Mouse (Mus musculus): ENCODE data around the gene Zp1.

Gene Zp1

GRCm38 (mm10) chr19:10920532-10920931 is at the start of gene Zp1:
Gene Zp1 (minus strand): TSS chr19:10920632.
- DNase-seq, result no peak

GRCm38 (mm10) chr19:10968578-10968977 is 48.1 kb upstream of the Zp1 start:
- DNase-seq, result no peak

GRCm38 (mm10) chr19:10965721-10966120 is 45.3 kb upstream of the Zp1 start:
- DNase-seq, result no peak

- DNase-seq, result no peak
Measured at GRCm38 (mm10) chr19:10959978-10960346, 39.5 kb upstream of the Zp1 start.

GRCm38 (mm10) chr19:10959085-10959977 is 38.9 kb upstream of the Zp1 start:
- peak; percentile 36 to 41 for DNase-seq

- DNase-seq, result peak in 1 of 2 experiments; percentile 24
Measured at GRCm38 (mm10) chr19:10952021-10952939, 31.8 kb upstream of the Zp1 start.

- peak in 1 of 2 experiments; percentile 7 for DNase-seq
Measured at GRCm38 (mm10) chr19:10949558-10949957, 29.1 kb upstream of the Zp1 start.

GRCm38 (mm10) chr19:10949112-10949511 is 28.7 kb upstream of the Zp1 start, which contains the start of gene Ccdc86:
Gene Ccdc86 (minus strand): TSS chr19:10949266.
- peak; percentile 96 to 97 for DNase-seq

- DNase-seq, result no peak
Measured at GRCm38 (mm10) chr19:10948416-10948815, 28.0 kb upstream of the Zp1 start.

GRCm38 (mm10) chr19:10947219-10947618 is 26.8 kb upstream of the Zp1 start:
- no peak for DNase-seq

GRCm38 (mm10) chr19:10946506-10946905 is 26.1 kb upstream of the Zp1 start:
- DNase-seq, result no peak

- DNase-seq, result no peak
Measured at GRCm38 (mm10) chr19:10943955-10944354, 23.5 kb upstream of the Zp1 start.

GRCm38 (mm10) chr19:10940801-10941457 is 20.5 kb upstream of the Zp1 start:
- DNase-seq, result no peak

GRCm38 (mm10) chr19:10940097-10940800 is 19.8 kb upstream of the Zp1 start:
- peak; percentile 55 to 75 for DNase-seq

- DNase-seq, result no peak
Measured at GRCm38 (mm10) chr19:10938771-10939170, 18.3 kb upstream of the Zp1 start.

- no peak for DNase-seq
Measured at GRCm38 (mm10) chr19:10937110-10937563, 16.7 kb upstream of the Zp1 start, which contains the start of gene Ptgdr2. Gene Ptgdr2 (plus strand): TSS chr19:10937160.

- DNase-seq, result no peak
Measured at GRCm38 (mm10) chr19:10936077-10936476, 15.6 kb upstream of the Zp1 start.

GRCm38 (mm10) chr19:10935029-10935428 is 14.6 kb upstream of the Zp1 start:
- no peak for DNase-seq

GRCm38 (mm10) chr19:10930641-10931040 is 10.2 kb upstream of the Zp1 start:
- DNase-seq, result no peak

GRCm38 (mm10) chr19:10926666-10927065 is 6.2 kb upstream of the Zp1 start:
- no peak for DNase-seq

- peak; percentile 33 to 37 for DNase-seq
Measured at GRCm38 (mm10) chr19:10926123-10926621, 5.7 kb upstream of the Zp1 start.

- no peak for DNase-seq
Measured at GRCm38 (mm10) chr19:10924220-10924619, 3.8 kb upstream of the Zp1 start.
